Mouse (Mus musculus) bone marrow, adult 2 months (tissue): Measurements from ENCODE around the gene BC030870.

Experiments used
- CTCF ChIP-seq: fragments of 200-500 bp; IDR thresholded peaks from 2 replicates; pipeline ENCODE4 v1.5.1; 2011; ENCODE audit warnings: low read length, control low read depth; ENCODE audit not compliant: control insufficient read depth, insufficient read depth
- POLR2A ChIP-seq: fragments of 200-500 bp; IDR thresholded peaks from 2 replicates; pipeline ENCODE4 v1.6.1; 2011; ENCODE audit warnings: low read depth, mild to moderate bottlenecking, control low read depth, low read length, borderline replicate concordance; ENCODE audit not compliant: control insufficient read depth

DNA sequence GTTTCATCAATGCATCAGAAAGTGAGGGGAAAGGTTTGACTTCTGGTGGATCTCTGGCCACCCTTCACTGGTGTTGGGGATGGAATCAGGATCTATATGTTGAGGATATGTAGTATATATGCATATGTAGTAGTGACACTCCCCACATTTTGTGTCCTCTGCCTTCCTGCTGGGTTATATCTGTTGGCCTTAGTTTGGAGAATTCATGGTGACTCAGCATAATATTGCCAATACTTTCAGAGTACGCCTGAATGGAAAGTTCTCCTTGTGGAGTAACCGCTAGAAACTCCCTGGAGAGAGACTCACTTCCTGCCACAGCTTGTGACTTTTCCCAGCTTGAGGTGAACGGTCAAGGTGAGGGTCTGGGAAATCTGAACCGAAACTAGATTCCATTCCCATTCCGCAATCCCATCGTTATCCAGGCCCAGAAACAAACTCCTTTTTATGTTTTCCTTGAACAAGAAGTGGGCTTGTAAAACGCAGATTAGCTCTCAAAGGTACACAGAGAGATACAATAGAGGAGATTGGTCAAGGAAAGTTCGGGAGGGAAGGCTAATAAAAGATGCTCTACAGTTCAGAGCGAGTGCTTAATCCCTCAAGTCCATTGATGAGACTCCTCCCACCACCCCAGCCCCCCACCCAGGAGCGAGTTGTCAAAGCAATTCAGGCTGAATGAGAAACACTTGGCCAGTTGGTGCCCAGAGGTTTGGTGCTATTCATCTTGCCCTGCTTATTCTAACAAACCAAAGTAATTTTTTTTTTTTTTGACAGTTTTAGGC is 61.5 kb downstream of the BC030870 start:
- TF ChIP-seq CTCF (no peak), POLR2A (no peak)
